Mouse (Mus musculus) lung, adult 2 months (tissue): ENCODE measurements around the gene Olfr303. TPM values are rescaled to one million over a fixed set of nuclear protein-coding genes. Genes with fewer than 3 reads are reported as not detected.
"Not testable (repeated sequence)": the region's sequence is repeated elsewhere in the genome, so short reads cannot be mapped to it uniquely, and the experiment has no call there.

Source experiments
- DNase-seq: peaks from one replicate; pipeline ENCODE4 v3.0.0; 2022
- H3K4me1 ChIP-seq: fragments of 200-500 bp; 2 replicates; pipeline ENCODE4 v1.6.1; 2011; ENCODE audit warnings: low read length; ENCODE audit not compliant: control insufficient read depth, insufficient read depth
- H3K4me3 ChIP-seq: fragments of 200-500 bp; replicated peaks from 2 replicates; pipeline ENCODE3; 2011; ENCODE audit warnings: low read depth, mild to moderate bottlenecking, control low read depth, low read length; ENCODE audit errors: extremely low read depth
- CTCF ChIP-seq: fragments of 200-500 bp; IDR thresholded peaks from 2 replicates; pipeline ENCODE4 v1.5.1; 2011; ENCODE audit warnings: mild to moderate bottlenecking, low read length, control low read depth; ENCODE audit not compliant: insufficient read depth
- POLR2A ChIP-seq: fragments of 200-500 bp; IDR thresholded peaks from 2 replicates; pipeline ENCODE4 v1.6.1; 2011; ENCODE audit warnings: low read depth, mild to moderate bottlenecking, control low read depth, low read length, borderline replicate concordance; ENCODE audit errors: extremely low read depth
- WGBS: fragments of 180-500 bp; shearing (Covaris S2); methylation state at CpG from one replicate; pipeline ENCODE4 v1.1.7; 2018; 5-methylcytosine and 5-hydroxymethylcytosine counted together
- polyA plus RNA-seq: library from polyadenylated mRNA; depleted of rRNA; stranded (reverse); fragments of >200 nt; gene quantifications from 2 replicates; pipeline ENCODE4 v1.2.3, GENCODE M21; 2012; rRNA removed

Gene Olfr303
- polyA plus RNA-seq = not detected in 2 replicates

DNA sequence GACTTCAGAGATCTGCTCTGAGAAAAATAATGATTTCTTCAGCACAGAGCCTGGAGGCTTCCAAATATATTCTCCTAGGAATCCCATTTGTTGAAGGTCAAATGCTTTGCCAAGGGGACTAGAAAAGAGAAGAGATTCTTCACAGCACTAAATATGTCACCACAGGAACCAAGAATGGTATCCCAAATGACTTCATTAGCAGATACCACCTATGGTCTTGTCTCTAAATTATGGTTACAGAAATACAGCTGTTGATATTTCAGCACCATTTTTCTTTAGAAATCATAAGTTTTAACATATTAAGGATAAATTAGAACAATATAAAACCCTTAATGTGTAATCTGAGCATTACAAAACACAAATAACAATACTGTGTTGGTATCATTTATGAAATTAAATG, at the start of gene Olfr303:
Olfr303 (minus strand) TSS at position 101 of the 400 bp plus-strand sequence.
- TF ChIP-seq POLR2A (no peak), CTCF (no peak)
- DNase-seq = no peak
- H3K4me3 ChIP-seq = no peak within 1 kb of the TSS
- H3K4me1 ChIP-seq = no peaks in the 10 kb centered on the region

DNA sequence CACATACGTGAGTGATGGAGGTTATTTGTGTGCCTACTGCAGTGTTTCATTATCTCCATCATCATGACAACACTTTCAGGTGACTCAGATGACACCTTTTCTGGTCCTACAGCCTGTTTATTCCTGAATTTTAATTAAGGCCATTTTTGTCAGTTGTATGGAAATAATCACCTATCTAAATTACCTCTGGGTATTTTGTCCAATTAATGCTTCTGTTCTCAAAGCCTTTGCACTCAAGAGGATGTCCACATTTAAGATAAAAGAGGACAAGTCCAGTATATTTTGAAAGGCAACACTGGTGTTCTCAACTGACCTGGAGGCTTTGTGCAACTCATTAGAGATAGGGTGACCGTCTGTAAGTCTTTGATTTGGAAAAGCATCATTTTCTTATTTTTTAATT, 6.0 kb upstream of the Olfr303 start, which contains the start of gene Olfr301:
Olfr301 (plus strand) TSS at position 301 of the 400 bp plus-strand sequence.
- Histone ChIP-seq H3K4me1 (no peaks in the 10 kb centered on the region), H3K4me3 (no peak within 1 kb of the TSS)
- DNase-seq = no peak
- no peak for TF ChIP-seq POLR2A
- TF ChIP-seq CTCF = no peak
- WGBS = 73% methylated on average over 2 of the region's 2 CpGs

DNA sequence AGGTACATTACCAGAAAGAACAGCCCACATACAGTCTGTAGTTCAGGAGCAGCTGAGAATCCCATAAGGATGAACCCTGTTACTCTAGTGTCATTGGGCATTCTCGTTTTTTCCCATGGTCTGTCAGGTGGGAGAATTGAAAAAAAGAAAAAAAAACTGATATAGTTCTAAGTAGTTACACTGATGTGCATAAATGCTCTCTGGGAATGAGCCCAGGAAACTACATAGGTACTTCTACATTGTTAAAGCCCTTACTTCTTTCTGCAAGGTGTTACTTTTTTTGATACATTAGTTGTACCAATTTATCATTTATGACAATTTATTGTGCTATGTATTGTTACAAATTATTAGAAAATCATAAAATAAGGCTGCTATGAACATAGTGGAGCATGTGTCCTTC, 11.0 kb downstream of the Olfr303 start, which contains the start of gene Olfr304:
Olfr304 (minus strand) TSS at position 101 of the 400 bp plus-strand sequence.
- Histone ChIP-seq H3K4me3 (no peak within 1 kb of the TSS), H3K4me1 (no peaks in the 10 kb centered on the region)
- no peak for DNase-seq
- TF ChIP-seq POLR2A = no peak
- TF ChIP-seq CTCF = no peak
- 46% methylated on average over 1 of the region's 1 CpGs for WGBS

DNA sequence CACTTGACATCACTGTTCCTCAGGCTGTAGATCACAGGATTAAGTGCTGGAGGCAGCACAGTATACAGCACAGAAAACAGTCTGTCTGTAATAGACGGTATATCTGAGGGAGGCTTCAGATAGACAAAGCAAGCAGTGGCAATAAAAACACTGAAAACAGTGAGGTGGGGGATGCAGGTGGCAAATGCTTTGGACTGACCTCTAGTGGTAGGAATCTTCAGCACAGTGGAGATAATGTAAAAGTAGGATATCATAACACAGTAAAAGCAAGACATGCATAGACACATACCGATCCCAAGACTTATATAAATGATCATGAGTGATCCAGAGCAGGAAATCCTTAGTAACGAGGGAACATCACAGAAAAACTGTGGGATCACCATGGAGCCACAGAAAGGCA, 11.8 kb downstream of the Olfr303 start:
- Histone ChIP-seq H3K4me3 (no peak overlapping the region), H3K4me1 (no peaks in the 10 kb centered on the region)
- no peak for TF ChIP-seq CTCF
- TF ChIP-seq POLR2A = no peak
- no peak for DNase-seq
- WGBS = 63% methylated on average over 3 of the region's 3 CpGs

DNA sequence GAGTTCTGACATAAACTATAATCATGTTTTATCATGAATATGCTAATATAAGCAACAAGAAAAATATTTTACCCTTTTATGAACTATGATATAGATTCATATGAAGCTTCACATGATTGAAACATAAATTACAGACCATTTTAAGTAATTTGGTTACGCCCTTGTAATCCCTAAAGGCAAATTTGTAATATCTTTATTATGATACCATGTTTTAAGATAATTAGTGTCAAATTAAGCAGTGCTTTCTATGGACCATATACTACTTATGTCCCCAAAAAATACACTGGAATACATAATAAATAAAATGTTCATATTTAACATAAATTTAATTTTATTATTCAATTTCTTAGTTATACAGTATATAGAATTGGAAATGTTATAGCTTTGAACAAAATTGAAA, 30.8 kb downstream of the Olfr303 start, which contains the start of gene Olfr305:
Olfr305 (minus strand) TSS at position 101 of the 400 bp plus-strand sequence.
- TF ChIP-seq POLR2A (no peak), CTCF (no peak)
- no peak within 1 kb of the TSS for H3K4me3 ChIP-seq
- no peak for DNase-seq
- 70% methylated on average over 1 of the region's 1 CpGs for WGBS
- H3K4me1 ChIP-seq = no peaks in the 10 kb centered on the region

DNA sequence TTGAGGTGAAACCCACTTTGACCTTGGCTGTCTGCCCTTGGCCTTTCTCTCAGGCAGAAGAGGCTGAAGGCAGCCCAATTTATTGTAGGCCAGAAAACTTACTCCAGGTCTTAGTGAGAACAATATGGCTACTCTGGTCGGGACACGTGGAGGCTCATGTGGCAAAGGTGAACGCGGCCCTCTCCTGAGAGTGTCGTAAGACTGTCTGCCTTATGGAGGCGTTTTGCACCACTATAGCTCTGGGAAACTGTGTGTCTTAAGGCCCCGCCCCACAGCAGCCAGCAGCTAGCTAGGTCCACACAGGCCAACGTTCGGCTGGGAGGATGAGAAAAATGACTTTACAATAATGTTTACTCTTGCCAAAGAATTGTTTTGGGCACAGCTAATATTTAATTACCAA, 51.3 kb downstream of the Olfr303 start:
- 84% methylated on average over 9 of the region's 9 CpGs for WGBS
- DNase-seq, H3K4me3 ChIP-seq, H3K4me1 ChIP-seq: not testable (repeated sequence)

DNA sequence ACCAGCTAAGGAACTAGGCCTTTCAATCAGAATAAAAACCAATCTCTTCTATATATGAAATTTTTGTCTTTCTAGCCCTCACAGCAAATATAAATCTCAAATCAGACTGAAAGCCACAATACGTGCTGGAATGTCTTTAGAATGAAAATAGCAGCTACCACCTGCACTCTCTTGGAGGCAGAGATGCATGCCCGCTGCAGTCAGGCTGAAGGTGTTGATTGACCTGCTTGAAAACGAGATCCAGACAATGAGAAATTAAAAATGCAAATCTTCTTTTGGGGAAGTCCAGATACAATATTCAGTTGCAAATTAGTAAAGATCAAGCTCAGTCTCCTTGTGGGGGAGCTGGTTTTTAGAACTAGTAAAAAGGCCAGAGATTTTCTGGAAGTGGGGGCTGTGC, 53.3 kb downstream of the Olfr303 start:
- DNase-seq = no peak
- 55% methylated on average over 3 of the region's 3 CpGs for WGBS
- TF ChIP-seq POLR2A = no peak
- TF ChIP-seq CTCF = no peak

DNA sequence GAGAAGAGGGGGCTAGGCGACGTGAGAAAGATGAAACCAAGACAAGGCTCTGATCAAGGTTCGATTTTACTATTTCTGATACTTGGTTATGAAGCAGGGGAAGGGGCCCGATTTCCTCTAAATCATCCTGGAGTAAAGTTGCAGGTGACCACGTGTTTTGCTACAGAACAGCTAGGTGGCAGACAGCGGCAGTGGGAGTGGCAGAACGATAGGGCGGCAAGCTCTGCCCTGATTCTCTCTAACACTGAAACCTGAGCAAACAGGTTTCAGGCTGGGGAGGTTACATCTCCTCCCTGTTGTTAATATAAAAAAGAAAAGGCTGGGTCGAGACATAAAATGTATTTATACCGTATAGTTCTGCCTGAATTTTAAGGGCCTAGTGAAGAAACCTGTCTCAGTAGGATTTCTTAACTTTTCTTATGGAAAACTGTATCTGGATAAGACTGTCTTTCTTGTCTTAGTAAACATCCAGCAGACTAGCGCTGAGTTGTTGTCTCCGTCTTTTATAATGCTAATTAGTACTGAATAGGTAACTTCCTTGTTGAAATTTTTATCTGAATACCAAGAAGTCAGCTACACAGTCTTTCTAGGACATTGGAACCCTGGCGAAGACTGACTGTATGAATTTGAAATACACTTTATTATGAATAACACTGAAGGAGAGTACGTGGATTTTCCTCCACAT, 54.6 kb downstream of the Olfr303 start:
- H3K4me3 ChIP-seq = no peak overlapping the region
- 71% methylated on average over 14 of the region's 14 CpGs for WGBS
- DNase-seq = no peak
- H3K4me1 ChIP-seq = no peaks in the 10 kb centered on the region
- TF ChIP-seq CTCF = no peak
- TF ChIP-seq POLR2A = no peak

More for the DNA sequence above, 53.3 kb downstream of the Olfr303 start:
- no peak overlapping the region for H3K4me3 ChIP-seq
- H3K4me1 ChIP-seq = no peaks in the 10 kb centered on the region

Other genes starting within 250 kb of the Olfr303 start
- not detected in 2 replicates for gene Vmn2r75, start 226.0 kb downstream of the Olfr303 start, polyA plus RNA-seq
- gene Vmn2r76, start 151.5 kb downstream of the Olfr303 start, polyA plus RNA-seq = not detected in 2 replicates
- not detected in 2 replicates for gene Olfr310, start 120.6 kb downstream of the Olfr303 start, polyA plus RNA-seq
- gene Olfr309, start 84.1 kb downstream of the Olfr303 start, polyA plus RNA-seq = not detected in 2 replicates
- gene Olfr308, start 72.2 kb downstream of the Olfr303 start, polyA plus RNA-seq = not detected in 2 replicates
- not detected in 2 replicates for gene Olfr307, start 60.2 kb downstream of the Olfr303 start, polyA plus RNA-seq
- not detected in 2 replicates for gene Olfr305, start 30.9 kb downstream of the Olfr303 start, polyA plus RNA-seq
- not detected in 2 replicates for gene Olfr304, start 11.1 kb downstream of the Olfr303 start, polyA plus RNA-seq
- gene Olfr301, start 6.1 kb upstream of the Olfr303 start, polyA plus RNA-seq = not detected in 2 replicates
- gene Olfr299, start 62.1 kb upstream of the Olfr303 start, polyA plus RNA-seq = not detected in 2 replicates
- gene Olfr298, start 94.7 kb upstream of the Olfr303 start, polyA plus RNA-seq = not detected in 2 replicates
- gene Olfr297, start 122.2 kb upstream of the Olfr303 start, polyA plus RNA-seq = not detected in 2 replicates
- gene Olfr295, start 186.1 kb upstream of the Olfr303 start, polyA plus RNA-seq = not detected in 2 replicates
- not detected in 2 replicates for gene Olfr294, start 218.9 kb upstream of the Olfr303 start, polyA plus RNA-seq